Mouse (Mus musculus): Measurements from ENCODE around the gene Aspg. TPM values are rescaled to one million over a fixed set of nuclear protein-coding genes. Genes with fewer than 3 reads are reported as not detected.

The Aspg gene
- 10 to 100 TPM in 2 of 4 experiments, 1 to 10 TPM in 1, under 1 TPM in 1; 0.22 to 19.3 (median 7.5) TPM for total RNA-seq (2022)

DNA sequence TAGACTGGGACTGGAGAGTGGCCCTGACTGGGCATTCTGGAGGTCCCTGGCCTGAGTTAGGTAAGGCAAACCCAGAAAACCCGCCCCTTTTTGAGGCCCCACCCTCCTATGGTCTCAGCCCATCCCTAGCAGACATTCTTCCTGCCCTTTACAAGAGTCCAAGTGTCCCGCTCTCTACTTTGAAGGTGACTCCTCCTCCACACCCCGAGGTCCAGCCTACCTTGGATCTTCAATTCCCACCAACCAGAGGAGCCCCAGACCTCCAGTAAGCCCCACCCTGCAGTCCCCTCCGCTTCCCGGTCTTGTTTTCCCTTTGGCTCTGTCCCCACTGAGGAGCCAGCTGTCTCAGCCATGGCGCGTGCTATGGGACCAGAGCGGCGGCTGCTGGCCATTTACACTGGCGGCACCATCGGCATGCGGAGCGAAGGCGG is at the start of gene Aspg:
Gene Aspg (plus strand): TSS at position 139 of the 431 bp plus-strand sequence.
- no peak for DNase-seq

DNA sequence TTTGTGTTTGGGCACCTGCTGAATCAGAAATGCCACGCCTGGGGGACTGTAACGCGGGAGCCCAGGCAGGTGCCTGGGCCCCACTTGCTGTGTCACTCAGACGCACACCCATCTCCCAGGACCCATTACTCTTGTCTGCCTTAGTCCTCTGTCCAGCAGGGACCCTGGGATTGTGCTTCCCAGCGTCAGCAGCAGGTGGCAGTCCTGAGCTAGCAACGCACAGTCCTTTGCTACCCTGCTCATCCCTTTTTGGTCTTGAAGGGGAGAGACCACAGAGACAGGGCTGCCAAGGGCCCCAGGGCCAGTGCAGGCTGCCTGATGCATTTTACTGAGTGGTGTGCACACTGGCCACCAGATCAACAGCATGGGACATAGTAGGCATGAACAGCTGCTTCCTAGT is 28.8 kb upstream of the Aspg start:
- peak; percentile 53 for DNase-seq

DNA sequence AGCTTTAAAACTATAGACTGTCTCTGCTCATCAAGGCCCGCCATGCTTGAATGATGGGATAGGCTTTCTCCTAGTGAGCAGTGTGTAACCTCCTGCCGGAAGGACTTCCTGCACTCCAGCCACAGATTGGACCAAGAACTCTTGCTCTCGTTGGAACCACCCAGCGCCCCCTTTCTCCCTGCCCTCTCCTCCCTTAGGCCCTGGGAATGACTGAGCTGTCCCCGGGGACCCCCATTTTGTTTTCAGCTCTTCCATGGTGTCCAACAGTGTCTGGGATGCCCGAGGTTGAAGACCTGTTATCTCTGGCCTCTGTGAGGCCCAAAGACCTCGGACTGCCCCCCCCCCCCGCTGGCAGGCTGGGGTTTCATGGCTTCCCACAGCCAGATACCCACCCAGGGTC is 26.6 kb upstream of the Aspg start:
- DNase-seq: no peak

DNA sequence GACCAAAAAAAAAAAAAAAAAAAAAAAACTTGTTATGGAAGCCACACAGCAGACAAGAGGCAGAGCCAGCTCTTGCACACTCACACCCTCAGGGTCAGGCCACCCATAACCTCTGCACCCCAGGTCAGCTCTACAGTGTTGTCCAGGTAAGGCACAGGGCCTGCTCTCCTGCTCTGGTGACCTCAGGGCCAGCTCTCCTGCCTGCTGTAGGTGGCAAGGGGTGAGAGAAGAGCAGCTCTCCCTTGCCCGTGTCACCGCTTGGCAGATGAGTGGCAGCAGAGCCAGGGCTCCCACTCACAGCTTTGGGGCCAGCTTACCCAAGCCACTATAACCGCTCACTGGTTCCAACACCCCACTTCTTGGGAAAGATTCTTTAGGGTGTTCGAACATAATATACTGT is 25.6 kb upstream of the Aspg start:
- no peak for DNase-seq

DNA sequence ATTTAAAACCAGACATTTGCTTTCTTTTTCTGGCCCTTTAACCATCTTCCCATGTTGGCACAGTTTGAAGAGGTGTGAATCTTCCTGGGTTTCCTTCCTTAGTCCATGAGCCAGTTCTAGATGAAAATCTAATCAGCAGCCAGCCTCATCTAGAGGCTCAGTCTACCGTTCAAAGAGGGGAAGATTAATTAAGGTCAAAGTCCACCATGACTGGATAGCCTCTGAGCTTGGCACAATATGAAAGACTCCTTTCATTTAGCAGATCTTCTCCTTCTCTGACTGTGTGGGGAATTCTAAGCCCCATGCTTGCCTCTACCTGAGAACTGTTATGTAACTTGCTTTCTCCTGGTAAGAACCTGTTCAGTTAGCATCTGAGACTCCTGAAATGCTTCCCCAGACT is 24.2 kb upstream of the Aspg start:
- DNase-seq: no peak

DNA sequence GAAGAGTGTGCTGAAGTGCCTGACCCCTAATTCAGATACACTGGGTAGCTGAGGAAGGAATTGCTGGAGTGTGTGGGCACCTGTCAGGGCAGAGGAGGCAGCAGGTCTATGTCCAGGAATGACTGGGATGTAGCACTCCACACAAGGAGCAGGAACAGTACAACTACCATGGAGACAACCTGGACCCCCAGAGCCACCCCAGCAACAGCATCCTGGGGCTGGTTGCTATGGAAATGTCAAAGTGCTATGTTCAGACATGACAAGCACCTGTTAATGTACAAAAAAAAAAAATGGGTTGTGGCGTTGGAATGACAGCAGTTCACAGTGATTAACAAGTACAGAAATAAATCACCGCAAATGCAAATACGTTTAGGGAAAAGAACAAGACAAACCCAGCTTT is 20.2 kb upstream of the Aspg start:
- DNase-seq: no peak

DNA sequence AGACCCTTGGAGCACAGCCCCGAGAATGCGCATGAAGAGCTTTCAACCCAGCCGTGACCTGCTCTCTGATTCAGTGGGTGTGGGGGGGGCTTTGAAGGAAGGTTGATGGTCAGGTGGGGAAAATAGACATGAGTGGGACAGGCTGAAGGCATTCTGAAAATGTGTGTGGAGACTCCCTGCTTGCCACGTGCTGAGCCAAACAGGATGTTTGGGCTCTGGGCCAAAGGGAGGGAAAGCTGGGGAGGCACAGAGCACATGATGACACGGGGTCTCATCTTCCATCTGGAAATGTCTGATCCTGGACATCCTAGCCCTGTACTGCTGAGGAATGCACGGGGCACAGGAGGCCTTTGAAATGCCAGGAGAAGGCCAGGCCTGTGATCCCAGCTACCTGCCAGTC is 19.8 kb upstream of the Aspg start:
- no peak for DNase-seq

DNA sequence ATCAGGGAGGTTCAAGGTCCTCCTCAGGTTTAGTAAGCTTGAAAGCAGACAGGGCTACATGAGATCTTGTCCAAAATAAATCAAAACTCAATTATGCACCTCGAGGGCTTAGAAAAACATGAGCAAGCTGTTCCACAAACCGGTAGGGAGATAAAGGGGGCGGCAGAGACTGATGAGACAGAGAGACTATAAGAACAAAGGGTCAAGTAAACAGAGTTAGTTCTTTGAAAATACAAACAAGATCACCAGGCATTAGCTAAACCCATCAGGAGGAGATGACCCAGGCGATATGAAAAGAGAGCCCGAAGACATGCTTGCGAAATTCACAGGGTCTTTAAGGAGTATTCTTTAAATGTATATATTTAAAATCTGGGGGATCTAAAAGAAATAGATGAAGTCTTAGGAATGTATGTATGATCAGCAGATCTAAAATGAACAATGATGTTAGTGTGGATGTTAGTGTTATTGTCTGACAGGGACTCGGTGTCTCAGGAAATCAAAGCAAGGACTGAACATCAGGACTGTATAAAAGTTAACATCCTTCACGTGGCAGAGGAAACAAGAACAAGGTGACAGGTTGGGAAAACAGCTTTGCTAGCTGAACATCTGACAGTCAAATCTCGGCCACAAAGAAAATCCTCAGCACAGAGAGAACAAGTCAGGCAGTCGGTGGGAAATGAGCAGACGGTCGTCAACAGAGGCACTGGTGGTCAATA is 17.7 kb upstream of the Aspg start:
- DNase-seq: no peak

DNA sequence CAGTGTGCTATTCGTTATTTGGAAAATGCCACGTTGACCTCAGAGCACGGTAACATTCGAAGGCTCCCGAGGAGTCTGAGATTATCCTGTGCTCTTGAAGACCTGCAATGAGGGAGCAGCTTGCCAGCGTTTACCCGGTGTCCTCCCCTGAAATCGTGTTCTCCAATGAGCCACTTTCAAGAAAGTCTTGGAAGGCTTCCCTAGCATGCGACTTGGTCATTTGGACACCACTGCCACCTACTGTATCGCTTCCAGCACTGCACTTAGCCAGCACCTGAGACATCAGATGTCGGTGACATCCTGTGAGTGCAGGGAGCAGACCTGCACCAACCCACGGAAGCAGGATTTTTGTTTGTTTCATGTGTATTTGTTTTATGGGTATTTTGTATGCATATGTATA is 15.4 kb upstream of the Aspg start:
- DNase-seq: peak; percentile 45

DNA sequence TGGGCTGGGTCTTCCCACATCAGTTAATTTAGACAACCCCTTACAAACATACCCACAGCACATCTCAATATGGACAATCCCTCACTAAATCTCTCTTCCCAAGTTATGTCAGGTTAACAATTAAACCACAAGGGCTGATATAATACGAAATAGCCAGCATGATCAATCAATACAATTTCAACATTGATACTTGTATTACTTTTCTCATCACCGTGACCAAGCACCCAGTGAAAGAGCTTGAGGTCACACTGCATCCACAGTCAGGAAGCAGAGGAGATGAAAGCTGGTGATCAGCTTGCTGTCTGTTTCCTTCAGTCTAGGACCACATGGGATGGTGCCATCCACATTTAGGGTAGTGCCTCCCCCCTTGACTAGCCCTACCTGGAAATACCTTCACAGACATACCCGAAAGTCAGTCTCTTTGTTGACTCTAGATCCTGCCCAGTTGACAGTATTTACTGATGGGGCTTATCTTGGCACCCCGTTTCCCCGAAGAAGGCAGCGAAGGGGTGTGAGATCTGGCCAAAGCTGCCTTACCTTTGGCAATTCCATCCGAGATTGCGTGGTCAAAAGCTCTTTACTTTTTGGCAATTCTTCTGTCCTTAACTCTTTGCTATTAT is 12.1 kb upstream of the Aspg start:
- no peak for DNase-seq

DNA sequence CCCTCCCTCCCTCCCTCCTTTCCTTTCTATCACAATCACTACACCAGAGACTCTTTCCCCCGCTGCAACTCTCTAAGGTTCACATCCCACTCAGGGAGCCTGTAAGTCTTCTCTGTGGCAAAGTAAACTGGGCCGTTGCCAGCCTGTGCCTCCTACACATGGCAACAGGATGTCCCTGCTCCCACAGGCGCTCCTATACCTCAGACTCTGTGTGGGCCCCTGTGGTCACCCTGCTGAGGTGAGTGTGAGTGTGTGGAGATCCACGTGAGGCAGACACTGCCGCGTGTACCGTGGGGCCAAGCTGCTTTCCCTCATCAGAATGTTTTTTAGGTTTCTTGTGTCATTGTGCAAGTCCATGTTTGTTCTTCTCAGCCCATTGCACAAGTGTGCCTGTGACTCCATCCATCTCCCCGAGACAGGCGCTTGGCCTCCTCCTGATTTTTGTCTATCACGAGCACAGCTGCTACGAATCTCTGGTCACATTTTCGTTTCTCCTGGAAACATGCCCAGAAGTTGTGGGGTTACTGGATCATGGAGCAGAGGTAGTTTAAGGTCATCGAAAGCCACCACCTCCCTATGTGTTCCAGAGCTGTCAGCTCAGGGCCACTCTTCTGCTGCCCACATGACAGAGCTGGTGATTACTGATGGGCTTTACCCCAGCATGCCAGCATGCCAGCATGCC is 10.3 kb upstream of the Aspg start:
- peak; percentile 85 for DNase-seq

DNA sequence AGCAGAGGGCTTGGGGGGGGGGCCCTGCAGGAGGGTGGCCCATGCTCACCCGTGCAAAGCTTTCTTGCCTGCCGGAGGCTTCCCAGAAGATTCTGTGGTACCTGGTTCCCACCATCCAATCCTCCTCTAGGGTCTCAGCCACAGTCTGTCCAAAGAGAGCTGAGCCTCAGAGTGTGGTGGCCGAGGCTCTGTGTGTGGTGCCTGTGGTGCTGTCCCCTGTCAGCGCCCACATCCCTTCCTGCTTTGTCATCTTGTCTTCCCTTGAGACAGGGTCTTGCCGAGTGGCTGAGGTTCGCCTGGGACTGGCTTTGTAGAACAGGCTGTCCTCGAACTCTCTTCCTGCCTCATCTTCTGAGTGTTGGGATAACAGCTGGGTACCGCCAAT is 9.8 kb upstream of the Aspg start:
- DNase-seq: no peak

DNA sequence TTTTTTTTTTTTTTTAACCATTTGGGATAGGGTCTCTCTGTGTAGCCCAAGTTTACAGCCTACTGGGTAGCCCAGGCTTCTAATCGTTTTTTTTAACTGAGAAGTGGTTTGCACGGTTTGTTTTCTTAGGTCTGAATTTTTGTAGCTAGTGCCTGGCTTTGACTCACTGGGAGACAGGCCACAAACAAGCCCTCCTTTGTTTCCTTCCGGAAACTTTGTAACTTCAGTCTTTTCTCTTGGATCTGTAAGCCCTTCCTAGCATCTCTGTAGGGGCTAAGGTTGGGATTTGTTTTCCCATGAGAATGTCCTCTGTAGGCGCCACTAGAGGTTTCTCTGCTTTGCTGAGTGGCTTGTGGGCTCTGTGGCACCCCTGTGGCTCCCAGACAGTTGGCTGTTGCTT is 6.4 kb upstream of the Aspg start:
- no peak for DNase-seq

DNA sequence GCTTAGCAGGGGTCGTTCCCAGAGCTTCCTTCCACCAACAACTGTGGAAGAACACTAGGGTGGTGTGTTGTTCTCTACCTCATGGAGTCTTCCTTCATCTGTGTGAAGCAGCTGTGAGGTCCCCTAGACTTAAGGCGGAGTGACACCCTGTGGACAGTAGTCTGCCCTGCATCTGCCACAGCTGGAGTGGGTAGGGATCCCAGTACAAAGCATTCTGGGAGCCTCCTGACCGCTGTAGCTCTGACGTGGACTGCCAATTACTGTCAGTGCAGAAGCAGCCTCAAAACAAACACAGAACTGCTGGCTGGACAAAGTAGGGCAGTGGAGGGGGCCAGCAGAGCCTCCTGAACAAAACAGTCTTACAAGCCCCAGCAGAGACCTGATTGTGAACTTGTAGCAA is 5.4 kb upstream of the Aspg start:
- DNase-seq: no peak

DNA sequence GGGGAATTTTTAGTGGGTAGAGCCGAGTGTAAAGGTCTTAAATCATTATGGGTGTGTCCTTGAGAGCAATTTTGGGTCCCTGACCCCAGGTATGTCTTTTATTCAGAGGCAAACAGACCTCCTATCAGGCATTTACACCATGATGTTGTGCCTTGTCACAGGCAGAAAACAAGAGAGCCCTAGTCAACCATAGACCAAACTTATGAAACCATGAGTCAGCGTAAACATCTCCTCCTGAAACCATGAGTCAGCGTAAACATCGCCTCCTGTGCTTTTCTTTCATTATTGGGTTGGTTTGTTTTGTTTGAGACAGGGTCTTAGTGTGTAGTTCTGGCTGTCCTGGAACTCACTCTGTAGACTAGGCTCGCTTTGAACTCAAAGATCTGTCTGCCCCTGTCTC is 3.3 kb upstream of the Aspg start:
- no peak for DNase-seq

DNA sequence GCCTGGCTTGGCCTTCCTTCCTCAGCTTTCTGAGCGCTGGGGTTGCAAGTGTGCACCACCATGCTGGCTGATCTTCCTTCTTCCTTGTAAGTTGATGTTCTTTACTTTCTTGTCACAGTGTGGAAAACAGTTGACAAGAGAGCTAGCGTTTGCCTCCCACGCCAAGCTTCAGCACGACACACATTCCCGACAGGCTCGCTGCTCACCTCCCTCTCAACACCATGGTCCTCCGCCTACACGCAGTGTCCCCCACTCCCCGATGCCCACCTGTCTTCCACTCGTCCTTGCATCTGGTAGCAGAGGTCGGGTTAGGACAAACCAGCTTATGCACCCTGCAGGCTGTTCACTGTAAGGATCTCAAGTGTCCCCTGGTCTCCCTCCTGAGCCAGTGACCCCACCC is 1.6 kb upstream of the Aspg start:
- DNase-seq: no peak

DNA sequence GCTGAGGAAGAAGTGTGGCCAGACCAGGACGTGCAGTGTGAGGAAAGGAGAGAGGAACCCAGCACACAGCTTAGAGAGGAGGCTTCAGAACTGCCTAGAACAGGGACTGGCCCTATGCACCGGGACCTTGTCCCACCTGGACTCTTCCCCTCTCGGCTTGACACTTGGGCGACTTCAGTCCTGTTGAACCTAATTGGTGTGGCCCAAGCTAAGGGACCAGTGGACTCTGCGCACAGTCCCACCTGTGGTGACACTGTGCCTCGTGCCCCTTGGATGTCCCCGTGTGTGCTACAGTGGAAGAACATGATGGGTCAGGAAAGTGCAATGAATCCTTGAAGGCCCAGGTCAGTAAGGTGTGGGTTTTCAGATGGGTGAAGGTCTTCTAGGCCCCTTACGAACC is 1.2 kb downstream of the Aspg start:
- DNase-seq: no peak

DNA sequence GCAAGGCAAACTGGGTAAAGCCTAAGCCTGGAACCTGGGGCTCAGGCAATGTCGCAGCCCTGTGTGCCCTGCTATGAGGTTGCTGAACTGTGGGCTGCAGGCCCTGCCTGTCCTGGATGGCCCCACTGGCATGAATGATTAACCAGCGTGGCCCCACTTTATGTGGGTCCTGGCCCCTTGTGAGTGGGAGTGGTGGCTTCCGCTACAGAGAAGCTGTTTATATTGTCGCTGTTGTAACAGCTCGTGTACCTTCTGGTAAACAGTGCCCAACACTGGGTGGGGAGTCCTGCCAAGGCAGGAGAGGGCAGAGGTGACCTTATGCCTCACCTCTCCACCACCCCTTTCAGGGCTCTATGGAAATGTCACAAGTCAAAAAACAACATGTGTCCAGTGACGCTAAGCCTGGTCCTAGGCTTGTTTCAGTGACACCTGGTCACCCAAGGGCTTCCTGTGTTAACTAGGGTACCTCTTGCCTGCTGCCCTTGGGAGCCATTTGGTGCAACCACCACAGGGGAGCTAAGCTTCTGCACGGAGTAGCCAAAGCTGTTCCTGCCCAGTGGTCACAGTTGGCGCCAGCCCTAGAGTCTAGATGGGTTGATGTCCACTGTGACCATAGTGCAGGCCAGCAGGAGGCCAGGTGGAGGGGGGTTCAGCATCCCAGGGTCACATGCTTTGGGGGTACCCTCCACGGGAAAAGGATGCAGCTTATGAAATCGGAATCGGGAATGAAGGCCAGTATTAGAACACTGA is 2.4 kb downstream of the Aspg start:
- DNase-seq: no peak

DNA sequence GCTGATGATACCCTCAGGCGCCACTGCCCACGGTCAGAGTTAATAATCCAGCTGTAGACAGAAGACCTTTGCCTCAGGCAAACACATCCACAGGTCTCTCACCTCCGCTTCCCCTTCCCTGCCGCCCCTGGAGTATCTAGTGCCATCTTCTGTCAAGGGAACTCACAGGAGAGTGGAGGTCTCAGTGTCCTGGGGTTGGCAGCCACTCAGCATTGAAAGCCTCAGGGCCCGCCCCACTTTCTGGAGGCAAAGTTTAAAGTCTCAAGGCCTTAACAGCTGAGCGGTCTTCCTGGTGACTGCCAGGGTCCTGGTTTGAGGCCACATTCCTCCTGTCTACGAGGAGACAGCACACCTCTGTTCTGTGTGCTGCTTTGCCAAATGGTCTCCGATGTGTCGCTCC is 3.2 kb downstream of the Aspg start:
- no peak for DNase-seq

DNA sequence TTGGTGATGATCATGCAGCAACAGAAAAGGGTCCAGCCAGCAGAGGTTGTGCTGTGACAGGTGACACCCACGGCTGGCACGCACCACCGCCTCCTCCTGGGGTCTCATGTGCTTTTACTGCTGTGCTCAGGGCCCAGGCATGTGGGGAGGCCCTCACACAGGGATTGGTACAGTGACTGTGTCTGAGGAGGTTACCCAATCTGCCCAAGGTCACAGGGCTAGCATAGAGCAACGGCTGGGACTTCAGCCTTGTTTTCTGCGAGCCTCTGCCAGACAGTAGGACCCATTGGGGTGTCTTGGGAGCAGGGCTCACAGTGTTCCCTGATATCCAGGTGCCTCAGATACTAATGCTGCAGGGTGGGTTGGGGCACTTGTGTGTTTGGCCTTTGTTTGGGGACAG is 4.8 kb downstream of the Aspg start:
- peak; percentile 67 for DNase-seq

DNA sequence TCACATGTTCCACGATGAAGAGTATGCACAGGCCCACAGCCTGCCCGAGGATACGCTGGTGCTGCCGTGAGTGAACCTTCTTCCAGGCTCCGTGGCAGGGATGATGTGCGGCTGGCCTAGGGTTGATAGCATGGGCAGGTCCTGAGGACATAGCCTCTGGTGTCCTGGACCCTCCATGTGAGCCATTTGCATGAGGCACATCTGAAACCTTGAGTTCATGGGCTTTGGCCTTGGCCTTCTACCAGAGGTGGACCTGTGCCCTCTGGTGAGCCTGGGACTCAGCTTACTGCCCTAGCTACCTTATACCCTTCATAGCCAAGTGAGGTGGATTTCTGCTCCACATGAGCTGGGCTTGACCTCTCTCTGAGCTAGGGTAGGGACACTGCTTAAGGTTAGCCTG is 5.8 kb downstream of the Aspg start:
- no peak for DNase-seq

DNA sequence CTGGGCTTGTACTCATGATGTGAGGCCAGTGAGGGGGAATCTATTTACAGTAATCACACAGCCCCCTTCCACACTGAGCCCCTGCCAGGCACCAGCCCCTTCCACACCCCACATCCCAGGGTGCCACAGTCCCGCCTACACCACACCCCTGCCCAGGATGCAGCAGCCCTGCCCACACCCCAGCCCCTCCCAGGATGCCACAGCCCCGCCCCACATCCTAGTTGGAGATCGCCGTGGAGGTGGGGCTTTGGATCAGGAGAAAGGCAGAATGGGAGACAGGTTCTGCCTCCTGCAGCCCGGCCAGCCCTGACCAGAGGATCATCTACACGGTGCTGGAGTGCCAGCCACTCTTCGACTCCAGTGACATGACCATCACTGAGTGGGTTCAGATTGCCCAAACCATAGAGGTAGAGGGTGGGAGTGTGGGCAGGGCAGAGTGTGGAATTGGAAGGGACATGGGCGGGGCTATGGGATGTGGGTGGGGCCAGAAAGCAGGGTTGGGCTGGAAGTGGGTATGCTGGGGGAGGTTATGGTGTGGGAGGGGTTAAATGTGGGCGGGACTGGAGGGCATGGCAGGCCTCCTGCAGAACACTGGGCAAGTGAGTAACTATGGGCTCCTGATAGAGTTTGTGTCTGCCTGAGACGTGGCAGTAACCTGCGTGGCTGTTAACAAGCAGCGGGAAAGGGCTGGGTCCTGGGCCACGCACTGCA is 6.4 kb downstream of the Aspg start:
- no peak for DNase-seq

DNA sequence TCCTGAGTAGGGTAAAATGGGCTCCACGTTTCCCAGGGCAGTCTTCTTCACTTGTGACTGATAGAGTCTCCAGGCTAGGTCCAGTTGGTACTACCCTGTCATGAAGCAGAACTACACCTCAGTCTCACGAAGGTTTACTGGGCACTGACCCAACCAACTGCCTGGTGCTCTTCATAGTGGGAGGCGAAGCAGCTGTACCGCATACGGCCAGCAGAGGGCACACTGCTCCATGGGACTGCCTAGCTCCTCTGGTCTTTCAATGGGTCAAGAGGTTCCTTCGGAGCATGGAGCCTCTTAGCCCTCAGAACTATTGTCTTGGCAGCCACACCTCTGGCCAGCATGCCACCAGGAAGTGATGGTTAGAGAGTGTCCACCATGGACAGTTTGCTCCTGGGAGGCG is 7.2 kb downstream of the Aspg start:
- peak; percentile 78 for DNase-seq

All from adrenal gland, adult 8-10 months (tissue).